Mouse (Mus musculus) yolk sac, embryonic 10.5 days (tissue): Measurements from ENCODE around the gene Gm2237.
A peak's percentile ranks its signal among the peaks of the same experiment; 100 is the strongest.
"Not testable (repeated sequence)": the region's sequence is repeated elsewhere in the genome, so short reads cannot be mapped to it uniquely, and the experiment has no call there.

Experiments used
- DNase-seq: peaks from one replicate; pipeline ENCODE4 v3.0.0-alpha.2; 2017; ENCODE audit warnings: low spot score

Gene Gm2237

DNA sequence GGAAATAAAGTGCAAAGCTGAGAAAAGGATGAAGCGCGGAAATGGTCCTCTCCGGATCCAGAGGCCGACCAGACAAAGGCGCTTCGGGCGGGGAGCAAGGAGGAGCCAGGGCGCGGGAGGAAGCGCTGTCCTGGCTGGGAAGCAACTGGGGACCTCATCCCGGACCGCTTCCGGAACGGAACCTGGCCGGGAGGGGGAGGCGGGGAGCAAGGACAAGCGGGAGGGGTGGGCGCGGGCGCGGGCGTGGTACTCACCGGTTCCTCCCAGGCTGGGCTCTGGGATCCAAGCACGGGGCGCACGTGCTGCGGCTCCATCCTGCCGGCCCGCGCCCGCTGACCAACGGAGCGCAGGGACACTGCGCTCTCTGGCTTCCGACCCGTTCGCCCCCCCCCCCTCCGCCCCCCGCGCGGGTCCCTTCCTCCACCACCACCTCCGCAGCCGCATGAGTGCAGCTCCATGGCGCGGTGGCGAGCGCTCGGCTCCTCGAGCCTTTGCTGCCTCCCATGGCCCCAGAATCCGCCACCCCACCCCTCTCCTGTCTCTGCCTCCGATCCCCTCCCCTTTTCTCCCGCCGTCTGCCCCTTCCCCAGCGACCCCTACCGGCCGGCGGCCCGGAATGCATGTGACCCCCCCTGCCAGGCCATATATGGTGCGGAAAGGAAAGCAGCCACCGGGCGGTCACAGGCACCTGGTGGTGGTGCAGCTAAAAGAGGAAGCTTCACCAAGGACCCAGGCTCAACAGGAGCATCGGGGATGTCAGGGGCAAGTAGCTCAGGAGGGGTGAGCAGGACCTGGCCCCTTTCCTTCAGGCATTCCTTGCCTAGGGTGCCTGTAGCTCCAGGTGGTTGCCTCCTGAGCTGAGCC lies at the start of gene Gm2237:
Gm2237 (minus strand) TSS at position 332 of the 864 bp plus-strand sequence.
- peak; percentile 34 for DNase-seq

GRCm38 (mm10) chr14:19602481-19602880 lies 17.5 kb upstream of the Gm2237 start, which contains the start of gene Gm5458:
Gene Gm5458 (minus strand): TSS chr14:19602581.
- not testable (repeated sequence) for DNase-seq

GRCm38 (mm10) chr14:19549863-19550262 lies 35.1 kb downstream of the Gm2237 start, which contains the start of gene Gm2244:
Gene Gm2244 (minus strand): TSS chr14:19549963.
- not testable (repeated sequence) for DNase-seq
